In the genomic region with DNA sequence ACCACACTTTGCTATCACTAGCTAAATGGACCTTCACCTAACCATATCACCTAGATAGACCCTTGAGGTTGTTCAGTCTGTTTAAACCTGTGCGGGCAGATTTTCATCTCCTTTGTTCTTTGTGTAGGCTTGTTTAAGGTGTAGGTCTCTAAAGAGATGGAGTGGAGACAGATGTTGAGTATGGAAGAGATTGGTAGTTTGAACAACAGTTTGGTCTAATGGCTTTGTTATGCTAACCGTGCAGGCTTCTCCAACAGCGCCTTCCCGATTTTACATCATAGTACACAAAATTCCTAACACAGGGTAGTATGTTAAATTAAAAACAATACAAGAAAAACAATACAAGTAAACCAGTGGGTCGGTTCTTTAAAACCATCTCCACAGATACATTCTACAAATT, we compare ENCODE assay signal across 8 mouse cellular contexts. TPM values are rescaled to one million over a fixed set of nuclear protein-coding genes. Genes with fewer than 3 reads are reported as not detected.
DNase-seq lines count a peak whose midpoint lies in the region; ATAC-seq and TF ChIP-seq lines count a peak whose summit lies in the region.

No protein-coding gene starts in this region.

- intact Hi-C loops in left cerebral cortex, postnatal 14 days (cut with DNase I): no loop called here

- peak; percentile 10 for DNase-seq in cerebellum, adult 11 months
- no peak for DNase-seq in cerebellum, postnatal 10 days
- DNase-seq in neural tube, embryonic 11.5 days (ENCODE audit: low spot score): no peak
- DNase-seq in neural tube, embryonic 10.5 days (ENCODE audit: extremely low spot score, low spot score): no peak
- DNase-seq in limb, embryonic 11.5 days (ENCODE audit: low spot score): no peak
- DNase-seq in left cerebral cortex, postnatal 14 days (ENCODE audit: low spot score in 2 of 2): no peak
- no peak for DNase-seq in urinary bladder, postnatal 14 days (ENCODE audit: low spot score)

- H3K27me3 ChIP-seq in neural tube, embryonic 11.5 days (ENCODE audit: control insufficient read depth, insufficient read depth, low read length): no peaks in the 10 kb centered on the region
- H3K27me3 ChIP-seq in limb, embryonic 11.5 days (ENCODE audit: control insufficient read depth, insufficient read depth, low read length): no peaks in the 10 kb centered on the region
- no peaks in the 10 kb centered on the region for H3K27me3 ChIP-seq in small intestine, adult 2 months (ENCODE audit: control insufficient read depth, insufficient read depth, low read length)

- H3K4me2 ChIP-seq in neural tube, embryonic 11.5 days (ENCODE audit: low read depth): peak overlapping the region; percentile 48
- H3K4me2 ChIP-seq in limb, embryonic 11.5 days (ENCODE audit: low read depth, severe bottlenecking): peak overlapping the region; percentile 35

- peak overlapping the region; percentile 69; the same call in 1 of the 2 replicates for H3K27ac ChIP-seq in neural tube, embryonic 11.5 days (ENCODE audit: low read depth, low read length)
- H3K27ac ChIP-seq in limb, embryonic 11.5 days (replicated peaks; ENCODE audit: low read depth, low read length): peak overlapping the region; percentile 68; the same call in 1 of the 2 replicates
- 0 out of 2 replicates have a peak overlapping the region, but pooled peaks have one; percentile 26 for H3K27ac ChIP-seq in small intestine, adult 2 months (ENCODE audit: insufficient read depth, low read depth, low read length)

- TF ChIP-seq POLR2A in small intestine, adult 2 months (IDR thresholded peaks at IDR 0.05; ENCODE audit: low read depth, low read length): no peak

- WGBS in neural tube, embryonic 11.5 days: 32% methylated on average over 5 of the region's 5 CpGs
- 39% methylated on average over 5 of the region's 5 CpGs for WGBS in limb, embryonic 11.5 days
- 31% methylated on average over 5 of the region's 5 CpGs for WGBS in small intestine, adult 2 months

- no peaks in the 10 kb centered on the region for H3K9me3 ChIP-seq in neural tube, embryonic 11.5 days (ENCODE audit: control insufficient read depth, low read length)
- H3K9me3 ChIP-seq in limb, embryonic 11.5 days (ENCODE audit: control insufficient read depth, low read length): no peaks in the 10 kb centered on the region

- no peaks in the 10 kb centered on the region for H3K36me3 ChIP-seq in neural tube, embryonic 11.5 days (ENCODE audit: control insufficient read depth, insufficient read depth, low read length)
- H3K36me3 ChIP-seq in limb, embryonic 11.5 days (ENCODE audit: control insufficient read depth, insufficient read depth, low read length): no peaks in the 10 kb centered on the region
- no peaks in the 10 kb centered on the region for H3K36me3 ChIP-seq in small intestine, adult 2 months (ENCODE audit: control insufficient read depth, insufficient read depth, low read length)

- peak overlapping the region; percentile 53 for H3K9ac ChIP-seq in neural tube, embryonic 11.5 days (ENCODE audit: low read length)
- peak overlapping the region; percentile 56 for H3K9ac ChIP-seq in limb, embryonic 11.5 days (ENCODE audit: low read length)

- no peak overlapping the region for H3K4me3 ChIP-seq in neural tube, embryonic 11.5 days (ENCODE audit: low read depth, low read length)
- H3K4me3 ChIP-seq in limb, embryonic 11.5 days (ENCODE audit: low read depth, low read length): no peak overlapping the region; the same call in 1 of the 2 replicates
- H3K4me3 ChIP-seq in small intestine, adult 2 months (ENCODE audit: low read depth, low read length): no peak overlapping the region; the same call in 1 of the 2 replicates

- H3K4me1 ChIP-seq in neural tube, embryonic 11.5 days (ENCODE audit: control insufficient read depth, insufficient read depth, low read length): no peaks in the 10 kb centered on the region
- H3K4me1 ChIP-seq in limb, embryonic 11.5 days (ENCODE audit: control insufficient read depth, insufficient read depth, low read length): 0 out of 2 replicates have a peak, but pooled peaks cover 2% of the 10 kb centered on the region
- H3K4me1 ChIP-seq in small intestine, adult 2 months (ENCODE audit: control insufficient read depth, insufficient read depth, insufficient read length, low read length): no peaks in the 10 kb centered on the region

- TF ChIP-seq CTCF in small intestine, adult 2 months (IDR thresholded peaks at IDR 0.05; ENCODE audit: extremely low read depth, insufficient read length, insufficient replicate concordance, low read depth, low read length): no peak

- ATAC-seq in neural tube, embryonic 11.5 days (ENCODE audit: insufficient read depth, low FRiP score, low TSS enrichment): no peak
- ATAC-seq in limb, embryonic 11.5 days (ENCODE audit: insufficient number of reproducible peaks, low FRiP score, low TSS enrichment, low read depth): no peak

RNA-seq across cellular contexts. Expression of gene Sesn3, which starts 0.3 kb away (rescaled TPM):
- 17.2 and 21.0 TPM in 2 replicates for polyA plus RNA-seq in neural tube, embryonic 11.5 days (2014; fragmentation: Nextera tagmentation; extraction: Ambion mirVana)
- polyA plus RNA-seq in limb, embryonic 11.5 days (2014; fragmentation: Nextera tagmentation; extraction: Ambion mirVana): 26.9 and 29.1 TPM in 2 replicates
- 5.9 and 11.4 TPM in 2 replicates for polyA plus RNA-seq in small intestine, adult 2 months (2012; rRNA removed)
- 10 to 100 TPM; 88.7 to 97.8 TPM for total RNA-seq in left cerebral cortex, postnatal 14 days (2021)
